Mouse (Mus musculus) thymus, postnatal 0 days (tissue): ENCODE results near the gene Olfr220. TPM values are rescaled to one million over a fixed set of nuclear protein-coding genes. Genes with fewer than 3 reads are reported as not detected.

Experiments used
- DNase-seq: peaks from one replicate; pipeline ENCODE4 v3.0.0-alpha.2; 2015; ENCODE audit warnings: low spot score
- polyA plus RNA-seq: library from polyadenylated mRNA; unstranded; fragments of >200 nt; fragmentation: Nextera tagmentation; extraction: Ambion mirVana; gene quantifications from 2 replicates; pipeline ENCODE4 v1.2.1, GENCODE M21; 2015

Gene Olfr220
- polyA plus RNA-seq, result not detected in 2 replicates

- no peak for DNase-seq
Observed at GRCm38 (mm10) chr1:174441782-174442181, at the start of gene Olfr220. Gene Olfr220 (plus strand): TSS chr1:174442082.

GRCm38 (mm10) chr1:174422959-174423358, 18.9 kb upstream of the Olfr220 start:
- no peak for DNase-seq

GRCm38 (mm10) chr1:174423764-174424163, 18.1 kb upstream of the Olfr220 start, which contains the start of gene Olfr414:
Gene Olfr414 (plus strand): TSS chr1:174424064.
- no peak for DNase-seq

- no peak for DNase-seq
Observed at GRCm38 (mm10) chr1:174426180-174426986, 15.5 kb upstream of the Olfr220 start.

GRCm38 (mm10) chr1:174427402-174427801, 14.5 kb upstream of the Olfr220 start:
- no peak for DNase-seq

- DNase-seq, result no peak
Observed at GRCm38 (mm10) chr1:174428407-174428806, 13.5 kb upstream of the Olfr220 start.

GRCm38 (mm10) chr1:174434121-174434520, 7.8 kb upstream of the Olfr220 start:
- DNase-seq, result no peak

GRCm38 (mm10) chr1:174455100-174455499, 13.2 kb downstream of the Olfr220 start:
- DNase-seq, result no peak

- no peak for DNase-seq
Observed at GRCm38 (mm10) chr1:174465385-174465784, 23.5 kb downstream of the Olfr220 start.

GRCm38 (mm10) chr1:174466240-174466639, 24.4 kb downstream of the Olfr220 start:
- DNase-seq, result peak; percentile 14

GRCm38 (mm10) chr1:174469736-174470135, 27.9 kb downstream of the Olfr220 start:
- peak; percentile 45 for DNase-seq

GRCm38 (mm10) chr1:174482567-174482966, 40.7 kb downstream of the Olfr220 start:
- no peak for DNase-seq

- no peak for DNase-seq
Observed at GRCm38 (mm10) chr1:174500064-174500463, 58.2 kb downstream of the Olfr220 start.

Other genes with a start within 250 kb of the Olfr220 start
- gene Olfr419, start 190.0 kb upstream of the Olfr220 start, polyA plus RNA-seq, result not detected in 2 replicates
- gene Mptx1, start 111.6 kb upstream of the Olfr220 start, polyA plus RNA-seq, result 0.18 TPM in 1 of 2 replicates, not detected in the other
- not detected in 2 replicates for gene Olfr417, start 77.0 kb upstream of the Olfr220 start, polyA plus RNA-seq
- gene Olfr248, start 51.0 kb upstream of the Olfr220 start, polyA plus RNA-seq, result not detected in 2 replicates
- not detected in 2 replicates for gene Olfr414, start 18.0 kb upstream of the Olfr220 start, polyA plus RNA-seq
- 0.08 and 0.25 TPM in 2 replicates for gene Fmn2, start 59.7 kb downstream of the Olfr220 start, polyA plus RNA-seq